8 mouse cellular contexts compared by ENCODE assay signal in genomic region chr2:164070765-164071436, GRCm38 (mm10). TPM values are rescaled to one million over a fixed set of nuclear protein-coding genes. Genes with fewer than 3 reads are reported as not detected.
A peak's percentile ranks its signal among the peaks of the same experiment; 100 is the strongest.
DNase-seq lines count a peak whose midpoint lies in the region; ATAC-seq lines count a peak whose summit lies in the region.

Gene Tomm34, minus strand, starts transcription at chr2:164071169.

- peaks cover 8% of the 10 kb centered on the region for H3K36me3 ChIP-seq in intestine, embryonic 14.5 days (ENCODE audit: control insufficient read depth, insufficient read depth, low read length)

- no peaks in the 10 kb centered on the region for H3K27me3 ChIP-seq in intestine, embryonic 14.5 days (replicated peaks; ENCODE audit: control insufficient read depth, insufficient read depth, low read length)

- peaks cover 26% of the 10 kb centered on the region for H3K4me1 ChIP-seq in intestine, embryonic 14.5 days (replicated peaks; ENCODE audit: control insufficient read depth, insufficient read depth, low read length)

- DNase-seq in adrenal gland, adult (ENCODE audit: inconsistent age in 2 of 2, low spot score in 1 of 2), result peak; percentile 97 to 98
- DNase-seq in embryo, embryonic 10.5 days (ENCODE audit: low spot score), result peak; percentile 98
- DNase-seq in gastrocnemius, postnatal 25 days, result peak; percentile 97
- DNase-seq in intestine, embryonic 14.5 days (ENCODE audit: low spot score), result peak; percentile 98
- DNase-seq in left cerebral cortex, postnatal 14 days (ENCODE audit: low spot score in 2 of 2), result peak; percentile 84 to 86
- DNase-seq in mesoderm, embryonic 11.5 days (ENCODE audit: low read depth, low spot score), result peak; percentile 95
- peak; percentile 79 to 81 for DNase-seq in right cerebral cortex, postnatal 36 days (ENCODE audit: low spot score in 2 of 2)
- peak; percentile 98 for DNase-seq in yolk sac, embryonic 10.5 days (ENCODE audit: low spot score)

- H3K4me2 ChIP-seq in intestine, embryonic 14.5 days (ENCODE audit: low read length), result peak within 1 kb of the TSS; percentile 77

- under 1% methylated on average over 55 of the region's 55 CpGs for WGBS in intestine, embryonic 14.5 days

- H3K9me3 ChIP-seq in intestine, embryonic 14.5 days (ENCODE audit: control insufficient read depth, low read length), result no peaks in the 10 kb centered on the region

- intact Hi-C loops in left cerebral cortex, postnatal 14 days (cut with DNase I), result loop anchor here (5.0 kb wide), 1 partner anchor 74 kb away; no protein-coding TSS in a partner anchor

- H3K27ac ChIP-seq in intestine, embryonic 14.5 days (ENCODE audit: low read depth), result peak within 1 kb of the TSS; percentile 69

- ATAC-seq in intestine, embryonic 14.5 days (replicated peaks; ENCODE audit: low FRiP score, low TSS enrichment, low read depth), result peak; percentile 96

- peak within 1 kb of the TSS; percentile 89 for H3K4me3 ChIP-seq in intestine, embryonic 14.5 days (ENCODE audit: low read depth, low read length)

- H3K9ac ChIP-seq in intestine, embryonic 14.5 days (ENCODE audit: low read length), result peak within 1 kb of the TSS; percentile 70

RNA-seq across cellular contexts. Expression of gene Tomm34, which starts in this region (rescaled TPM):
- total RNA-seq in gastrocnemius, postnatal 25 days (2021), result 10 to 100 TPM; 10.6 to 13.5 TPM
- 65.9 and 69.4 TPM in 2 replicates for polyA plus RNA-seq in intestine, embryonic 14.5 days (2014; fragmentation: Nextera tagmentation; extraction: Ambion mirVana)
- total RNA-seq in left cerebral cortex, postnatal 14 days (2021), result 10 to 100 TPM; 40.8 to 43.6 TPM

Comparison
In these comparisons a context has a peak if more than half of its experiments do, and no peak if none do; other contexts are left out.
1. Peak in every context shown above with its lines: DNase-seq, ATAC-seq, H3K4me3 ChIP-seq and H3K27ac ChIP-seq.